Mouse (Mus musculus): ENCODE measurements around the gene Tmem274.

The Tmem274 gene

DNA sequence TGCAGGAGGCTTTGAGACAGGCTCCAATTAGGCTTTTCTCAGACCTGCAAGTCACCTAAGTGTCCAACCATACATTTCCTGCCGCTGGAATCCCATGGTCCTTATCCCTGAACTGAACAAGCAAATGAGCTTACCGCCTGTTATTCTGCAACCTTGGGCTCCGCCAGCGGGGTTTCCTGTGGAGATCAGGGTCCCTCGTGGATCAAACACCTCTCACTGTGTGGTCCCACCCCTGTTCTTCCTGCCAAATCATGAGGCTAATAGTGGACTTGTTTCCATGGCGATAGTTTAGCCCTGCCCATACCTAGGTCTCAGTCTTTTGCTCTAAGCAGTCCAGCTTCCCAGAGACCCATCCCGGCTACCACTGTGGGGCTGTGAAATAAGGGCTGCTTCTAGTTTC is 49.2 kb downstream of the Tmem274 start:
- no peak for DNase-seq

DNA sequence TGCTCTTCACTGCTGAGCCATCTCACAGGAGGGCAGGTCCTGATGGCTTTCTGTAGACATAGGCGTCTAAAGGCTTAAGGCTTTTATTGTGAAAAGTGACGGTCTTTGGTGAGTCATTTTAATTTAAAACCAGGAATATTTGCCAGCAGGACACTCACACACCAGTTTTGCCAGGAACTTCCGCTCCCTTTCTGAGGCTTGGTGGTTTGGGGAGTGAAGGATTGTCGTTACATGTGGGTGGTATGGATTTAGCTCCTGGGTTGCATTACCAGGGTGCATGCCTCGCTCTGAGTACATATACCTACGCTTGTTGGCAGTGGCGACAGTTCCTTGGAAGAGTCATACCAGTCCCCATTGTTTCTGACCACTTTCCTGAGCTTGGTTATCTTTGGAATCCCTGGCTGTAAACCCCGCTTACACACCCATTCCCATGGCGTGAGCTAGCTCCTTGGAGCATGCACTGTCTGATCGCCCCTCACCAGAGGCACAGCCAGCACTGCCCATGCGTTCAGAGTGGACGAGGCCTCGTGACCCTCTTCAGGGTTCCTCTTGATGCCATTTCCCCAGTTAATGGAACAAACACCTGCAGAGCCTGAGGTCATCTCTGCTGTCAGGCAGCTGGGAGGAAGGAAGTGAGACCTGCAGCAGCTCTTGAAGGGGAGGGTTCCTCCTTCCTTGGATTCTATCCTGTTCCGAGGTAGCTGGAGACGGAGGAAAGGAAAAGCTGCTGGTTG is 50.6 kb downstream of the Tmem274 start:
- no peak for DNase-seq

GRCm38 (mm10) chr4:149529691-149530090 is 52.5 kb downstream of the Tmem274 start:
- no peak for DNase-seq

All from cerebellum, postnatal 14 days (tissue).